Mouse (Mus musculus) B cell, adult 62 days (primary cell): ENCODE data around the gene Sox13. TPM values are rescaled to one million over a fixed set of nuclear protein-coding genes. Genes with fewer than 3 reads are reported as not detected.

Experiments used
- total RNA-seq: library from RNA; stranded (reverse); gene quantifications from 4 replicates; pipeline ENCODE4 v1.2.4, GENCODE M21; 2023

The Sox13 gene
- 0.76 to 1.8 TPM (median 1.1 TPM) in 4 replicates for total RNA-seq

GRCm38 (mm10) chr1:133423543-133424480 lies at the start of gene Sox13:
Gene Sox13, minus strand, starts transcription at chr1:133424377.

GRCm38 (mm10) chr1:133363276-133364021 lies 60.7 kb downstream of the Sox13 start, which contains the start of gene Etnk2:
Gene Etnk2, plus strand, starts transcription at chr1:133363572.

GRCm38 (mm10) chr1:133350210-133350609 lies 74.0 kb downstream of the Sox13 start, which contains the start of gene Ren1:
Gene Ren1, plus strand, starts transcription at chr1:133350510.

Other genes with a start within 250 kb of the Sox13 start
- gene Golt1a, start 114.6 kb downstream of the Sox13 start, total RNA-seq, result not detected in 4 replicates
- gene Kiss1, start 102.5 kb downstream of the Sox13 start, total RNA-seq, result not detected in 4 replicates
- gene Ren1, start 73.9 kb downstream of the Sox13 start, total RNA-seq, result not detected in 4 replicates
- 0.43 to 0.88 TPM in 2 of 4 replicates, not detected in the others for gene Etnk2, start 60.8 kb downstream of the Sox13 start, total RNA-seq
- gene Snrpe, start 185.9 kb upstream of the Sox13 start, total RNA-seq, result 152 to 175 TPM (median 164 TPM) in 4 replicates
- gene Zbed6, start 236.5 kb upstream of the Sox13 start, total RNA-seq, result 25.6 to 39.8 TPM (median 33.4 TPM) in 4 replicates
- gene Gm38394, start 236.9 kb upstream of the Sox13 start, total RNA-seq, result 46.6 to 56.0 TPM (median 50.8 TPM) in 4 replicates